Mouse (Mus musculus): Measurements from ENCODE around the gene Adarb2.

Gene Adarb2

DNA sequence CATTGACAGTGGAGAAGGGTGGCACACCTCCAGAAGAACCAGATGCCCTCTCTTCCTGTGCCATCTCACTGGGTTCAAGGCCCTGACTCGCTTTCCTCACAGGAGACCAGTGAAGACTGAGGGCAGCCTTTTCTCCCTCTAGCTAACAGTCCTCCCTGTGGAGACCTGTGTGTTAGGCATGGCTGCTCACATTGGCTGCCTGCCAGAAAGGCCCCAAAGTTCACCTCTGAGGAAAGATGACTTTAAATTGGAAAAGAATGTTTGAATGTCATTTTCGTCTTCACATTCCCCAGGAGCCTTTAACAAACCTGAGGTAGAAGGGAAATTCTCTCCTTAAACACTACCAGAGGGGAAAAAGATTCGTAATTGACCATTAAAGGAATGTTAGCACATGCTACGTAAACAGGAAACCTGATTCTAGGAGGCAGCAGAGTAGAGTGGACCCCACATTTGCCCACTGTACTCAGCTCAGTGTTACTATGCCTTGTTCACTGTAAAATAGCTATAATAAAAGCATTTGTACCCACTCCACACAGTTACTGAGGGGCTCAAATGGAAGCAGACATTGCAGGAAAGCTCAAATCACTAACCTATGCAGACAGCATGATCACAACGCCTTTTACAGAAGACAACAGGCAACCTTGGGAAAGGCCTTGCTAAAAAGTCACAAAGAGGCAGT, 285.2 kb downstream of the Adarb2 start:
- no peak for DNase-seq (ENCODE audit: low spot score in 2 of 2)

DNA sequence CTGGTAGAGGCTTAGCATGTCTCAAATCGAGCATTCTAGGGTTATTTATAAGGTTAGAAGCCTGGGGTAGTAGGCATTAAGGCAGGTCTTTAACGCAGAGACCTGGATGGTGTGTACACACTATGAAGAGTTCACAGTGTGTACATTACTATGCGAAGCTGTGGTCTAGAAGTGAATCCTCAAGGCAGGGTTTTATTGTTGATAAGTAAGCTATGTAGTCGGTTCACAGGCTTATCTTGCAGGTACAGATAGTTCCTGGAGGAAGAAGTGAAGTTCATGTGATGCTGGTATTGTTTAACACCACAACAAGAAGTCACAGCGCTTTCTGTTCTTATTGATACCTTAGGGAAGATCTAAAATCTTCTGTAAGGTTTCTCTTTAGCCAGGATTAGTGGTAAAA, 290.7 kb downstream of the Adarb2 start:
- no peak for DNase-seq (ENCODE audit: low spot score in 2 of 2)

- no peak for DNase-seq (ENCODE audit: low spot score in 2 of 2)
These were observed 296.9 kb downstream of the Adarb2 start for GRCm38 (mm10) chr13:8499551-8499950.

DNA sequence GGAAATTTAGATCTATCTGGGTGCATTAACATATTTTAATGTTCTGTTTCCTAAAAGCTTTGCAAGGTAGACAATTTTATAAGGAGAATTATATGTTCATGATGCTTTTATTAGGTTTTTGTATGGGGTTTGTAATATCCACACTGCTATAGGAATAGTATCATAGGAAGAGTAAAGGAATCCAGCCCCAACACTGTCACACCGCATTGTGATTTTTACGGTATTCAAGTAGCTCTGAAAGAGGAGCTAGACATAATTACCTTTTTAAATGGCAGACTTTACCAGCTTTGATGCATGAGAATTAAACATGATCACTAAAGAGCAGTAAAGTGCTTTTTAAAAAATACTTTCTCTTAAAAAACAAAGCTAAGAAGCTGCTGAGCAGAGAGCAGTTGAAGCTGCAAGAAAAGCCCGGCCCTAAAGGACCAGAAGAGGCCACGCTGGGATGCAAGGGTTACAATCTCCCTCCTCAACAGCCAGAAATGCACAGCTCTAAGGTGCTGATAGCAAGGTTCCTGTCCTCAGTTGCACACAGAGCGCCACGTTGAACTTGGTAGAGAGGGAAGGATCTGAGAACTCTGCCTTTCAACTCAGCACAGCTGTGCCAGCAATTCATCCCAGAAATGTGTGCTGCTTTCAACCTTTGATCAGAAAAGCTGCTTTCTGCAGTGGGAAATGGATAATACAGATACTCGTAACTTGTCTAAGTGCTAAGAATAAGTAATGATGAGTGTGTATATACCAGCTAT, 308.6 kb downstream of the Adarb2 start:
- no peak for DNase-seq (ENCODE audit: low spot score in 2 of 2)

DNA sequence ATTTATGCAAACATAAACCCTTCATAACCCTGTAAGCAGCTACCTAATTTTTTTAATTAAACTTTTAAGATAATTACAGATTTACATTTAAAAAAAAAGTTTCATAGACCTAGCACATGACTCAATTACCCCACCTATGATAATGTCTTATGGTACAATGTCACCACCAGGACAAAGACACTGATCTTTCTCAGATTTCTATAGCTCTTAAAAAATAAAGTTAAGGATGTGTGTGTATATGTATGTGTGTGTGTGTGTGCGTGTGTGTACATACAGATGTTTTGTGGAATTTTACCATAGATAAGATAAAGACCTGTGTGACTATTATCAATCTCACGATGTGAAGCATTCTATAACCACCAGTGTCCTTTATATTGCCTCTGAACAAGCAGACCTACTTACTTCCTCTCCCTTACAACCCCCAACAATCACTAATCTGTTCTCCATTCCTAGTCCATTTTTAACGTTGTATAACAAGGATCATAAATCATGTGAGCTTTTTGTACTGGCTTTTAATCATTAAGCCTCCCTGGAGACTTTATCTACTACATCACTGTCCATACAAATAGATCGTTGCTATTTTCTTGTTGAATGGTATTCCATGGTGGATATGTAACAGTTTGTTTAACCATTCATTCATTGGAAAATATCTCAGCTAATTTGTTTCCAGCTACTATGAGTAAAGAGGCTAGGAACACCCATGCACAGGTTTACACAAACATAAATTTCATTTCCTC, 313.5 kb downstream of the Adarb2 start:
- no peak for DNase-seq (ENCODE audit: low spot score in 2 of 2)

- no peak for DNase-seq (ENCODE audit: low spot score in 2 of 2)
These were observed 316.5 kb downstream of the Adarb2 start for GRCm38 (mm10) chr13:8519204-8519603.

DNA sequence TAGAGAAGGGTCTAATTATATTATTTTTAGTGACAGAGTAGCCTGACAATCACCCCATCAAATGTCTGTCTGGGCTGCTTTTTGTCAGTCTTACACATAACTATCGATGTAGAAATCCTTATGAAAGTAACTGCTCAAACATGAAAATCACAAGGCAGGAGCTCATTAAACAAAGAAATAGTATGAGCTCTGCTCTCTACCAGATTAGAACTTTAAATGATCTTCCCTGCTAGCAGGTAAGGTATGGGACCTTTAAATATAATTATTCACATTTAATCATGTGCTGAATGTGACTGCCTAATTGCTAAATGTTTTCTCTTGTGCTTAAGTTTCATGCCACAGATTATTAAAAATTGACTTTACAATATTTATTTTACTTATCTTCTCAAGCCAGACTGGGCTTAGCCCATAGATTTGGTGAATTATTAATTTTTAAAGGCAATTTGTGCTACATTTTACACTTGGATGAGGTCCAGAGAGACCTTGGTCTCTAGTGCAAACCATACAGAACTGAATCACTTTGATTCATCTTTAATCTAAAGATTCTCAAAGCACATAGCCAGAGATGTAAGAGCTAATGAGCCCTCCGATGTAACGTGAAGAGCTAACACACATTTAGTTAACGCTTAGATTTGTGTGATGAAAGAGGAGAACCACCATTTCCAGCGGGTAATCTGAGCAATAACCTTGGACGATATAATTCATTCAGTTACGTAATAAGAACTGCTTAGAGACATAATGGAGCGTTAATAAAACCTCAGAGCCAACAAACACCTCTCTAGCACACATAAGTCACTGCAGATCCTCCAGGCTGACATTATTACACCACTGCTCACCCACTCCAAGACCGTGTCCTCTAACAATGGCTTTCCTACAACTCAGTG, 323.3 kb downstream of the Adarb2 start:
- DNase-seq (ENCODE audit: low spot score in 2 of 2) = no peak

- DNase-seq (ENCODE audit: low spot score in 2 of 2) = no peak
These were observed 331.8 kb downstream of the Adarb2 start for GRCm38 (mm10) chr13:8534265-8535113.

- DNase-seq (ENCODE audit: low spot score in 2 of 2) = no peak
These were observed 335.8 kb downstream of the Adarb2 start for GRCm38 (mm10) chr13:8538481-8538880.

GRCm38 (mm10) chr13:8538896-8539295, 336.2 kb downstream of the Adarb2 start:
- DNase-seq (ENCODE audit: low spot score in 2 of 2) = no peak

DNA sequence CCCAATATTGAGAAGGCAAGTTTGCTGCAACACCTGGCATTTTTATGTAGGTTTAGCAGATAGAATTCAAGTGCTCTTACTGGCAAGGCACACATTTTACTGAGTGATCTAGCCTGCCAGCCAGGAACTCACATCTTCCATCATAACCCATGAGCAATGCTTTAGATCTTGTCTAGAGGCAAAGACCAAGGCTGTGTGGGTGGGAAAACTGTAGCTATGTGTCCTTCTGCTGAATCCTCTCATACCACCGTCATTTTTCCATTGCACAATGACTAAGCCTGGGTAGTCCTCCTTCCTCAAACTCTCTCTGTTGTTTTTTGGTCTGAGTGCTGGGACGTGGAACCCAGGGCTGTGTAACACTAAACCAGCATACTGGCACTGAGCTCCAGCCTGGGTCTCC, 340.0 kb downstream of the Adarb2 start:
- no peak for DNase-seq (ENCODE audit: low spot score in 2 of 2)

DNA sequence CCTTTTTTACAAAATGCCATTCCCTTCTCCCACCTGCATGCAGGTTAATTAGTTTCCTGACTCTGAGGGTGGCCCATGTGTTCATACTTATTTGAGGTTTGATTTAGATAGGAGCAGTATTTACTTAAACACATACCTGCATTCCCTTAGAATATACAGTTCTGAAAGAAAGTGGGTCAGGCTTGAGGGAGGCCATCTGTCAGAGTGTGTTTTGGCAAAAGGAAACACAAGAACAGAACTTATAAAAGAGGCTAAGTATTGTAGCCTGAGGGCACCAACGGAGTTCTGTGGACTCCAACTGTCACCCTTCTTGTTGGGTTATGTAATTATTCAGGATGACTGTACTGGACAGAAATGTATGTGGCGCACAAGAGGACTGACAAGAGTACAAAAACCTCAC, 349.6 kb downstream of the Adarb2 start:
- DNase-seq (ENCODE audit: low spot score in 2 of 2) = no peak

- DNase-seq (ENCODE audit: low spot score in 2 of 2) = no peak
These were observed 355.1 kb downstream of the Adarb2 start for GRCm38 (mm10) chr13:8557784-8558183.

DNA sequence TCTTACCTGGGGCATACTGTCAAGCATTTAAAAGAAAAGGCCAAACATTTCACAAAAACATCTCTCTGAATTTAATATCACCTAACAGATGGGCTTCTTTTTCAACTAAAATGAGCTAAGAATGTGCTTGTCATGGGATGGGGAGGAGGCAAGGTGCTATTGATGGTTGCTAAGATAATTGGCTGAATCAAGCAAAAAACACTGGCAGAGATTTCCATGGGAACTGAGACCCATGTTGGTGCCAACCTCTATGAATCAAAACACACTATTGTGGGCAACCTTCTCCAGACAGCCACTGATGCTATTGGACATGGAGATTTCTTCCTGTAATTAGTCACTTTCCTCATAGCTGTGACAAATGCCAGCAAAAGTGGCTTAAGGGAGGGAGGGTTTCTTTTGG, 357.8 kb downstream of the Adarb2 start:
- DNase-seq (ENCODE audit: low spot score in 2 of 2) = no peak

DNA sequence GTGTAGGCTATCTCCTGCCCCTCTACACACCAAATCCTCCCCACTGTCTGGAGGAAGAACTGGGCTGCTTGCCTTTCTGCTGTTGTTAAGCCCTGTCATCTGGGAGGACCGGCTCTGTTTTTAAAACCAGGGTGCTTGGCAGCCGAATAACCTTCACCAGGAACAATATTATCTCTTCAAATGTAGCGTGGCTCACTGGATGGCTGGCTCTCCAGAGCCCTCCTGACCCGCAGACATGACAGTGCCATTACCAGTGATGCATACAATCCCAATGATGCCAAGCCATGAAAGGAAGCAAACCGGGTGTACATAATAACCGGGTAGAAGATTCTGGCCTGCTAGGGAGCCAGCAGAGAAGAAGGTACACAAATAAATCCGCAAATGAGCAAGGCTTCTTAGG, 360.5 kb downstream of the Adarb2 start:
- no peak for DNase-seq (ENCODE audit: low spot score in 2 of 2)

DNA sequence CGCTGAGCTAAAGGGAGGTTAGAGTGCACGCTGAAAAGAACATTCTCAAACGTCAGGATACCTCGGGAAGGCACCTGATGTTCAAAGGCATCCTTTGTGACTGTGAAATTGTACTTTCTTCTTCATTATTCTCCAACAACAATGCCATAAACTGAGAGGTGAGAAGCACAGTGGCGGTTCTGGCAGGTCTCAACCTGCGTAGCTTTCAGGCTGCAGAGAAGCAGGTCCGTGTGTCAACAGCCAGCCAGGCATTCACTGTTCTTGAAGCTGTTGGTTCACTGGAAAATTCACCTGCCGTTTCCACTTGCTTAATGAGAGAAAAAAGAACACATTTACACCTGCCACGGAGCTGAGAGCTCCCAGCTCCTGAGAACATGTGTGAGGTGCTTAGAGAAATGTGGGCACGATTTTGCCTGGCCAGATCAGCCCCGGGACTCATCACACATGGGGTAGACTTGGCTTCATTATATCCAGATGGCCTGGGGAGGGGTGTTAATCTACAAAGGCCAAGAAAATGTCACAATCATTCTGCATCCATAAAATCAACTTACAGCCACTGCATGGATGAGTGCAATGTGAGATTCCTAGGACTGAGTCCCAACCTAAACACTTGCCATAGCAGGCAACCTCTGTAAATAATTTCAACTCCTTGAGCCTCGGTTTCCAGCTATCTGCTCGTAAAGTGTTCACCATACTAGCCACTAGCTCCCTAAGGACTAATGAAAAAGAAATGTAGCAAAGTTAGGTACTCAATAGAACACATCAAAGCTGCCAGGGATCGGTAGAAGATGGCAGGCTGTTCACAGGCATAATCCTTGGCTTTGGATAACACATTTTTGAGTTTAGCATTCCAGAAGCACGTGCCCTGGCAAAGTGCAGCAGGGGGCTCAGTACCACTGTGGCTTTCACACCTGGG, 364.7 kb downstream of the Adarb2 start:
- no peak for DNase-seq (ENCODE audit: low spot score in 2 of 2)

DNA sequence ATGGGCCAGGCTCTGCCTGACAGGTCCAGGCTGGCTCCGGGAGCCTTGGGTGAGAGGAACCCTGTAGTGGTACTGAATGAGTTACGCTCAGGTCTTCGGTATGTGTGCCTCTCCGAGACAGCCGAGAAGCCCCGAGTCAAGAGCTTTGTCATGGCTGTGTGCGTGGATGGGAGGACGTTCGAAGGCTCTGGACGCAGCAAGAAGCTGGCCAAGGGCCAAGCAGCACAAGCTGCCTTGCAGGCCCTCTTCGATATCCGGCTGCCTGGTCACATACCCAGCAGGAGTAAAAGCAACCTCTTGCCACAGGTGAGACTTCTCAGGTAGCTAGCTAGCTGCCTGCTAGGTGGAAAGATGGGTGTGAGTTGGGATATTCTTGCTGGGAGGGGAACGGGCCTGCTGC, 367.6 kb downstream of the Adarb2 start:
- DNase-seq (ENCODE audit: low spot score in 2 of 2) = no peak

GRCm38 (mm10) chr13:8573908-8574307, 371.2 kb downstream of the Adarb2 start:
- DNase-seq (ENCODE audit: low spot score in 2 of 2) = no peak

GRCm38 (mm10) chr13:8584257-8585005, 381.8 kb downstream of the Adarb2 start:
- DNase-seq (ENCODE audit: low spot score in 2 of 2) = no peak
